8 mouse cellular contexts compared by ENCODE assay signal in the genomic region with DNA sequence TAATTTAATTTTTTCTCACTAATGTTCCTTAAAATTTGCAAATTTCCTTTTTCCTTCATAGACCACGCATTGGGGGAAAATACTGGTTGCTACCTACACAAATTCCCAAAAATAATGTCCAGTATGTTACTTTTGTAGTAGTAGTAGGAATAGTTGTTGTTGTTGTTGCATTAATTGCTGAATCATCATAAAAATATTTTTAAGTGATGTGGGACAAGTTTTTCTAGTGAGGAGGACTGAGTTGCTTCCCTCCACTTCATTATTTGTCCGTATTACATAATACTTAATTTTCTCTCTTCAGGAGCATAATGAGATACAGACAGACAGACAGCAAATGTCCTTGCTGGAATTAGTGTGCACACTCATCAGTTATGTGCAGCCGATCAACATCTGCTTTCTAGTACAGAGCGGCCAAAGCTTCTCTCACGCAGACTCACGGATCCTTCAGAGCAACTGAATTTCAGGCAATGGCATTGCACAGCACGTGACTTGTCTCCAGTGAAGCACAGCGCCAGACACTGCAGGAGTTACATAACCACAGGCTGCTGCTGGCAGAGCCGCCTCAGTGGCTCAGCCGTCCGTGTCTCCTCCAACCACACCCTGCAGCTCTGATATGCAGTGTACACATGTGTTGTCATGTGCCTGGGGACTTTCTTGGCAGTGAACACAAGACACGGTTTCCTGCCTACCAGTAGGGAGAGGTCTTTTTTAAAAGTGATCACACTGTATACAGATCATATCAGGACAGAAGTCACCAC.
DNase-seq lines count a peak whose midpoint lies in the region; ATAC-seq lines count a peak whose summit lies in the region.

No protein-coding gene starts in this region.

- H3K4me1 ChIP-seq in neural tube, embryonic 11.5 days (ENCODE audit: control insufficient read depth, insufficient read depth, low read length): no peaks in the 10 kb centered on the region
- peaks cover 14% of the 10 kb centered on the region for H3K4me1 ChIP-seq in embryonic facial prominence, embryonic 13.5 days
- peaks cover 19% of the 10 kb centered on the region for H3K4me1 ChIP-seq in heart, embryonic 16.5 days (ENCODE audit: control insufficient read depth, insufficient read depth, low read length)
- H3K4me1 ChIP-seq in liver, embryonic 16.5 days (ENCODE audit: control insufficient read depth, low read depth, low read length): peaks cover 8% of the 10 kb centered on the region
- H3K4me1 ChIP-seq in neural tube, embryonic 13.5 days (replicated peaks): peaks cover 16% of the 10 kb centered on the region; the same call in 1 of the 2 replicates

- WGBS in neural tube, embryonic 11.5 days: 80% methylated on average over 12 of the region's 12 CpGs
- WGBS in embryonic facial prominence, embryonic 13.5 days: 30% methylated on average over 12 of the region's 12 CpGs
- 38% methylated on average over 12 of the region's 12 CpGs for WGBS in heart, embryonic 16.5 days
- 25% methylated on average over 12 of the region's 12 CpGs for WGBS in liver, embryonic 16.5 days (ENCODE audit: insufficient replicate concordance)
- WGBS in neural tube, embryonic 13.5 days: 59% methylated on average over 12 of the region's 12 CpGs

- no peaks in the 10 kb centered on the region for H3K36me3 ChIP-seq in neural tube, embryonic 11.5 days (ENCODE audit: control insufficient read depth, insufficient read depth, low read length)
- no peaks in the 10 kb centered on the region for H3K36me3 ChIP-seq in embryonic facial prominence, embryonic 13.5 days
- H3K36me3 ChIP-seq in heart, embryonic 16.5 days (ENCODE audit: control insufficient read depth, insufficient read depth): peaks cover 9% of the 10 kb centered on the region
- no peaks in the 10 kb centered on the region for H3K36me3 ChIP-seq in liver, embryonic 16.5 days (ENCODE audit: control insufficient read depth, insufficient read depth)
- no peaks in the 10 kb centered on the region for H3K36me3 ChIP-seq in neural tube, embryonic 13.5 days

- ATAC-seq in neural tube, embryonic 11.5 days (ENCODE audit: insufficient read depth, low FRiP score, low TSS enrichment): peak; percentile 60; the same call in 1 of the 2 replicates
- peak; percentile 83 for ATAC-seq in embryonic facial prominence, embryonic 13.5 days (ENCODE audit: insufficient number of reproducible peaks, insufficient read depth, low FRiP score, low TSS enrichment, low read depth)
- peak; percentile 88 for ATAC-seq in heart, embryonic 16.5 days (replicated peaks; ENCODE audit: extremely low read depth, insufficient read depth, low FRiP score)
- peak; percentile 95 for ATAC-seq in liver, embryonic 16.5 days (ENCODE audit: low read depth)
- ATAC-seq in neural tube, embryonic 13.5 days (ENCODE audit: low read depth): peak; percentile 92

- no peaks in the 10 kb centered on the region for H3K9me3 ChIP-seq in neural tube, embryonic 11.5 days (ENCODE audit: control insufficient read depth, low read length)
- no peaks in the 10 kb centered on the region for H3K9me3 ChIP-seq in embryonic facial prominence, embryonic 13.5 days
- 0 out of 2 replicates have a peak, but pooled peaks cover 2% of the 10 kb centered on the region for H3K9me3 ChIP-seq in heart, embryonic 16.5 days (replicated peaks; ENCODE audit: control insufficient read depth, low read length)
- no peaks in the 10 kb centered on the region for H3K9me3 ChIP-seq in liver, embryonic 16.5 days (replicated peaks; ENCODE audit: control insufficient read depth, low read length)
- no peaks in the 10 kb centered on the region for H3K9me3 ChIP-seq in neural tube, embryonic 13.5 days

- H3K27me3 ChIP-seq in neural tube, embryonic 11.5 days (ENCODE audit: control insufficient read depth, insufficient read depth, low read length): no peaks in the 10 kb centered on the region
- no peaks in the 10 kb centered on the region for H3K27me3 ChIP-seq in embryonic facial prominence, embryonic 13.5 days
- no peaks in the 10 kb centered on the region for H3K27me3 ChIP-seq in heart, embryonic 16.5 days (ENCODE audit: control insufficient read depth, insufficient read depth, low read length)
- H3K27me3 ChIP-seq in liver, embryonic 16.5 days (ENCODE audit: control insufficient read depth, insufficient read depth, low read depth, low read length): no peaks in the 10 kb centered on the region
- no peaks in the 10 kb centered on the region for H3K27me3 ChIP-seq in neural tube, embryonic 13.5 days

- no peak overlapping the region for H3K4me2 ChIP-seq in neural tube, embryonic 11.5 days (ENCODE audit: low read depth)
- H3K4me2 ChIP-seq in embryonic facial prominence, embryonic 13.5 days: peak overlapping the region; percentile 26; the same call in 1 of the 2 replicates
- H3K4me2 ChIP-seq in heart, embryonic 16.5 days (ENCODE audit: low read depth, low read length): no peak overlapping the region
- peak overlapping the region; percentile 17; the same call in 1 of the 2 replicates for H3K4me2 ChIP-seq in liver, embryonic 16.5 days (ENCODE audit: low read depth, low read length)
- H3K4me2 ChIP-seq in neural tube, embryonic 13.5 days: no peak overlapping the region

- no peak overlapping the region for H3K27ac ChIP-seq in neural tube, embryonic 11.5 days (ENCODE audit: low read depth, low read length)
- no peak overlapping the region; the same call in 1 of the 2 replicates for H3K27ac ChIP-seq in embryonic facial prominence, embryonic 13.5 days
- peak overlapping the region; percentile 43; the same call in 1 of the 2 replicates for H3K27ac ChIP-seq in heart, embryonic 16.5 days (ENCODE audit: low read length)
- no peak overlapping the region for H3K27ac ChIP-seq in liver, embryonic 16.5 days (ENCODE audit: low read length)
- H3K27ac ChIP-seq in neural tube, embryonic 13.5 days (replicated peaks): 0 out of 2 replicates have a peak overlapping the region, but pooled peaks have one; percentile 20

- no peak overlapping the region for H3K4me3 ChIP-seq in neural tube, embryonic 11.5 days (ENCODE audit: low read depth, low read length)
- no peak overlapping the region for H3K4me3 ChIP-seq in embryonic facial prominence, embryonic 13.5 days
- H3K4me3 ChIP-seq in heart, embryonic 16.5 days (ENCODE audit: low read length): no peak overlapping the region
- H3K4me3 ChIP-seq in liver, embryonic 16.5 days (ENCODE audit: low read depth, low read length): no peak overlapping the region
- no peak overlapping the region for H3K4me3 ChIP-seq in neural tube, embryonic 13.5 days

- no peak for DNase-seq in neural tube, embryonic 11.5 days (ENCODE audit: low spot score)
- no peak for DNase-seq in neural tube, embryonic 10.5 days (ENCODE audit: extremely low spot score, low spot score)
- peak; percentile 89 to 96 for DNase-seq in kidney, postnatal 36 days
- DNase-seq in testis, postnatal 10 days (ENCODE audit: low spot score): peak; percentile 48

- H3K9ac ChIP-seq in neural tube, embryonic 11.5 days (ENCODE audit: low read length): no peak overlapping the region
- H3K9ac ChIP-seq in embryonic facial prominence, embryonic 13.5 days: no peak overlapping the region
- no peak overlapping the region for H3K9ac ChIP-seq in heart, embryonic 16.5 days (ENCODE audit: low read length)
- H3K9ac ChIP-seq in liver, embryonic 16.5 days (ENCODE audit: low read depth, low read length): no peak overlapping the region
- H3K9ac ChIP-seq in neural tube, embryonic 13.5 days: no peak overlapping the region

Comparison
In these comparisons a context has a peak if more than half of its experiments do, and no peak if none do; other contexts are left out.
1. H3K27ac ChIP-seq: peak in heart, embryonic 16.5 days (single experiment) and neural tube, embryonic 13.5 days (single experiment); none in neural tube, embryonic 11.5 days (single experiment), embryonic facial prominence, embryonic 13.5 days (single experiment) and liver, embryonic 16.5 days (single experiment).
2. DNase-seq: peak in kidney, postnatal 36 days (2 of 2) and testis, postnatal 10 days (single experiment); none in neural tube, embryonic 11.5 days (single experiment) and neural tube, embryonic 10.5 days (single experiment).
3. H3K4me2 ChIP-seq: peak in embryonic facial prominence, embryonic 13.5 days (single experiment) and liver, embryonic 16.5 days (single experiment); none in neural tube, embryonic 11.5 days (single experiment), heart, embryonic 16.5 days (single experiment) and neural tube, embryonic 13.5 days (single experiment).
4. Peak in every context shown above with its lines, with median percentiles within 50 percentile points of each other: ATAC-seq.